Mouse (Mus musculus): ENCODE measurements at regions not wholly inside any gene's neighbourhood (a gene's known extent, or its start where the extent isn't known, plus 50 kb on each side); places are given as distances from the start of the nearest gene placed in this dataset.

DNA sequence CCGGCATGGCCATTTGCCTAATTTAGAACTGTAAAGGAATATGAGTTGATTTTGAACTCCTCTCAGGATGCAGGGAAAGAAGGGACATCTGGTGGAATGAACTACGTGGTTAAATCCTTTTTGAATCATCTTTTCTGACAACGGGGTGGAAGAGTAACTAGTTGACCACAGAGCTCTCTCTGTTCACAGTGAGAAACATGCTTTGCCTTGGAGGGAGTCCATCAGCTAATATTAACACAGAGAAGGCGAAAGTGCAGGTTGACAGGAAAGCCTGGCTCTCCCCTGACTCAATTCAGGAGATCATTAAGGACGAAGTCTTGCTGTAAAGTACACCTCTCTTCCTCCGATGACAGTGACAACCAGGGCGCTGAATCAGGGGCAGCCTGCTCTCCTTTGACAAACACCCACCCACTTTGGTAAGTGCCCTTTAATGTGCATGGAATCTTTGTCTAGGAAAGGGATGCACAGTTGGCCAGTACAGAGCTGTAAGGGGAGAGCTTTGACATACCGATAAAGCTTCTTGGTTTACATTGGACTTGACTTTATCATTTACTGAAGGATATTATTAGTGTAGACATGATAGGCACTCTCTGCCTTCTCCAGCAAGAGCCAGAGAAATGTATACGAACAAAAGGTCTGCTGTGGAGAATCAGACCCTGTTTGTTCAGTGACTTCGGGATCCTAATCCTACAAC lies 480.3 kb downstream of the Gm10295 start:
- Histone ChIP-seq H3K36me3 (no peaks in the 10 kb centered on the region), H3K9me3 (no peaks in the 10 kb centered on the region), H3K27me3 (ENCODE audit: insufficient read depth, poor library complexity, severe bottlenecking) (no peaks in the 10 kb centered on the region), H3K4me3 (no peak overlapping the region), H3K4me1 (replicated peaks) (0 out of 2 replicates have a peak, but pooled peaks cover 4% of the 10 kb centered on the region), H3K27ac (no peak overlapping the region)
- WGBS, result 75% methylated on average over 10 of the region's 10 CpGs
- no peak for DNase-seq (ENCODE audit: low spot score)

DNA sequence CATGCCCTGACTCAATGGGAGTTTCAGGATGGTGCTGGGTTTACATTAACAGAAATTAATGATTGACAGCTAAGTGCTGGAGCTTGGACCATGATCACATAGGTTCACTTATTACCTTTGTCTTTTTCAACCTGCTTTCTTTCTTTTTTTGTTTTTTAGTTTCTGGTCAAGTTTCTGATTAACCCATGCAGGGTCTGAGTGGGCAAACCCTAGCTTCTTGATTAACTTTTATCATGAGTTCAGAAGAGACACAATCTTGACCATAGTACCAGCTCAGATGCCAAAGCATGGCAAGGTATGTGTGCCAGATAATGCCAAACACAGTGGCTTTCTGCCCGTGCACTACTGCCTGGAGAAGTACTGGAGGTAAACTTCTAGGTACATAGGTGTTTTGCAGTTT lies 482.2 kb downstream of the Gm10295 start:
- 84% methylated on average over 1 of the region's 1 CpGs for whole genome bisulfite sequencing
- Histone ChIP-seq H3K4me1 (replicated peaks) (peaks cover 9% of the 10 kb centered on the region), H3K27ac (no peak overlapping the region), H3K27me3 (ENCODE audit: insufficient read depth, poor library complexity, severe bottlenecking) (no peaks in the 10 kb centered on the region), H3K36me3 (no peaks in the 10 kb centered on the region), H3K9me3 (no peaks in the 10 kb centered on the region), H3K4me3 (no peak overlapping the region)
- no peak for DNase-seq (ENCODE audit: low spot score)

DNA sequence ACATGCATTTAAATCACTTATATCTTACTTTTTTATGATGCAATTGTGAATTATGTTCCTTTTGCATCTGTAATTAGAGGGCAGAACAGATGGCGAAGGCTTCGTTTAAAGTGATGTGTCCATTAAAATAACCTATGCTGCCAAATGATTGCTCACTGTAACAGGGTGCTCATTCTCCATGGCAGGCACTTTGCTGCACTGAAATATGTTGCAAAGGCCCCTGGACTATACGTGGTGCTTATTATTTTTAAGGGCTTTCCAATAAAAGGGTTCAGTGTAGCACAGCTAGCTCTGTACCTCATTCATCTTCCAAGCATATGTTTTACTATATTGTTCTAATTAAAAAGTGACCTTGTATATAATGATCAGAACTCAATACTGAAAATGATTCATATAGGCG lies 491.3 kb downstream of the Gm10295 start:
- 89% methylated on average over 4 of the region's 4 CpGs for WGBS
- Histone ChIP-seq H3K4me1 (replicated peaks) (peaks cover 8% of the 10 kb centered on the region), H3K27me3 (ENCODE audit: insufficient read depth, poor library complexity, severe bottlenecking) (no peaks in the 10 kb centered on the region), H3K4me3 (no peak overlapping the region), H3K27ac (no peak overlapping the region), H3K9me3 (no peaks in the 10 kb centered on the region), H3K36me3 (no peaks in the 10 kb centered on the region)
- DNase-seq (ENCODE audit: low spot score), result no peak

DNA sequence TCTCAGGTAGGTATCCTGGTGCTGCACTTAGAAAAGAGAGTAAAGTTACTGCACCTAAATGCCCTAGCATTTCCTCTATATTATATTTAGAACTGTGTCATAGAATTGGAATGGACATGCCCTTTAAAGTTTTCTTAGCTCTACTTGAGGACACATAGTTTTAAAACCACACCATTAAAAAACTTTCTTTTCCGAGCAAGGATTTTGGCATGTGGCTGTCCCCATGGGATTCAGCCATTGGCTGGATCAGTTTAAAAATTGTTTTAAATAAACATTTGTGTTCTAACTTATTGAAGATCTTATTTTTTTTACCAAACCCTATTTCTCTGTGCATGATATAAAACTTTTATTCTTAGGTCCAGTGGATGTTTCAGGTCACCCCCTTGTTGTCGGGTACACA lies 484.2 kb upstream of the Nr2f2 start:
- Histone ChIP-seq H3K27me3 (ENCODE audit: insufficient read depth, poor library complexity, severe bottlenecking) (0 out of 2 replicates have a peak, but pooled peaks cover 5% of the 10 kb centered on the region), H3K9me3 (no peaks in the 10 kb centered on the region), H3K36me3 (no peaks in the 10 kb centered on the region), H3K27ac (no peak overlapping the region), H3K4me1 (replicated peaks) (peaks cover 29% of the 10 kb centered on the region), H3K4me3 (no peak overlapping the region)
- 80% methylated on average over 2 of the region's 2 CpGs for WGBS
- no peak for DNase-seq (ENCODE audit: low spot score)

DNA sequence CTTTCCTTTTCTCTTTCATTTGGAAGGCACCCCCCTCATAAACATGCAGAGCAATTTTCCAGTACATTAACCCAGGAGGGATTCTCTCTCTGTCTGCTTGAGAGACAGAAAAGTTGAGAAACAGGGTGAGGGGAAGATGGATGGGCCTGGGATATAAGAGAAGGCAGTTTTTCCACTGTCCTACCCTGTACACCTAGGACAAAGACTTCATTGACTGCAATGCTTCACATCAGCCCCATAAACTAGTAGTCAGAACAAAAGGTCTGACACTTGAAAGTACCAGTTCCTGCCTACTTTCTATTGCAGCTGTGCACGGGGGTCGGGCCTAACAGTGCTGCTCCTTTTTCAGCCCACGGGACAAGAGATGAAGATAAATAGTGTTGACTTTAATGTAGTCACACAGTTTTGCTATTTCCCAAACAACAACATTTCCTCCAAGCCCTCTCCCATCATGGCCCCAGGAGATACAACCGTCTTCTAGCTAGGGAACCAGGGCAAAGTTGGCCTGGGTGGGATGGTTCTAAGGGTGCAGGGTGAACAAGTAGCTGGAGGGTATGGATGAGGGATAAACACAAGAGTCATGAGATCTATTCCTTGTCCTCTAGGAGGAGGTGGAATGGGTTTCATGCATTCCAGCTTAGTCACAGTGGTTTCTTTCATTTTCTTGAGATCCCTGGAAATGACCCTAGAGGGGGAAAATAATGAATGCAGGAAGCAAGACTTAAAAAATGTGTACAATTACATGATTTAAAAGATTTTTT lies 481.7 kb upstream of the Nr2f2 start:
- WGBS, result 37% methylated on average over 4 of the region's 4 CpGs
- DNase-seq (ENCODE audit: low spot score), result peak; percentile 40
- Histone ChIP-seq H3K27me3 (ENCODE audit: insufficient read depth, poor library complexity, severe bottlenecking) (0 out of 2 replicates have a peak, but pooled peaks cover 5% of the 10 kb centered on the region), H3K9me3 (no peaks in the 10 kb centered on the region), H3K36me3 (no peaks in the 10 kb centered on the region), H3K27ac (0 out of 2 replicates have a peak overlapping the region, but pooled peaks have one; percentile 29), H3K4me3 (no peak overlapping the region), H3K4me1 (replicated peaks) (peaks cover 39% of the 10 kb centered on the region)

DNA sequence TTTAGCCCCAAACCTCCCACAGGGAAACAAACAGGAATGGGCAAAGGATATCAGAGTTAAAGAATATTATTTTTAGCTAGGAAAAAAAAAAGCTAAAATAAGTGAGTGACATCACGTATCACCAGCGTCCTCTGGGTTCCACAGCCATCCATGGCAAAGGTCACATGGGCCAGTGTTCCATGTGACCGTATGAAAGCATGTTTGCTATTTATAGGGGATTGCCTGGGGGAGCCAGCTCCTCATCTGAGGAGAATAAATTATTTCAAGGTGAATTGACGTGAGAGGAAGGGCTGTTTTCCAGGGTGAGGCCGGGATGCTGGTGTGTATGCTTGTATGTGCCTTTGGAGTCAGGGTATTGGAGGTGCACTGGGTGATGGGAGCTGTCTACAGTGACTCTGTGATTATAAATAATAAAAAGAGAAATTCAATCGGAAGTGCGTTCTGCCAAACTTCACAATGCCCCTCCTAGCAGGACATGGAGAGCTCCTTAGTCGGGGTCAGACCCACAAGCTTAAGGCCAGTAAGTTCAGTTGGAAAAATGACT lies 481.0 kb upstream of the Nr2f2 start:
- no peaks in the 10 kb centered on the region for H3K36me3 ChIP-seq
- peaks cover 39% of the 10 kb centered on the region for H3K4me1 ChIP-seq (replicated peaks)
- H3K9me3 ChIP-seq, result no peaks in the 10 kb centered on the region
- WGBS, result 41% methylated on average over 8 of the region's 8 CpGs
- no peak overlapping the region for H3K4me3 ChIP-seq
- 0 out of 2 replicates have a peak overlapping the region, but pooled peaks have one; percentile 29 for H3K27ac ChIP-seq
- DNase-seq (ENCODE audit: low spot score), result peak; percentile 15
- 0 out of 2 replicates have a peak, but pooled peaks cover 8% of the 10 kb centered on the region for H3K27me3 ChIP-seq (ENCODE audit: insufficient read depth, poor library complexity, severe bottlenecking)

DNA sequence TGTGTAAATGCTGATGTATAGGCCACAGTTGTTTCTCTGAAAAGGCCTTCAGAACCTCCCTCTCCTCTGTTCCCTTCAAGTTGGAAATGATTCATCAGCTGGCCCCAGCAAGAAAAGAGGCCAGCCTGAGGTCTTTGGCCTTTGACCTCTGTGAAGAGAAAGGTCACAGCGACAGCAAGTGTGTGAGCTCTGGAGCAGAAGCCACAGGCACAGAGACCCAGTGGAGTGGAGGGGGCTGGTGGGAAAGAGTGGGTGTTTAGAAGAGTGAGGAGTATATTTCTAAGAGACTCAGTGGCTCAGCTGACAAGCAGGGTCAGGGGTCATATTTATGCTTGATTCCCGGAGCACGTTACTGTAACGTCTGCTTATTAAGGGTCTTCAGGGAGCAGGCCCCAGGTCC lies 479.5 kb upstream of the Nr2f2 start:
- 0 out of 2 replicates have a peak, but pooled peaks cover 8% of the 10 kb centered on the region for H3K27me3 ChIP-seq (ENCODE audit: insufficient read depth, poor library complexity, severe bottlenecking)
- H3K27ac ChIP-seq, result peak overlapping the region; percentile 36; the same call in 1 of the 2 replicates
- H3K36me3 ChIP-seq, result no peaks in the 10 kb centered on the region
- peak; percentile 91 for DNase-seq (ENCODE audit: low spot score)
- H3K4me1 ChIP-seq (replicated peaks), result peaks cover 39% of the 10 kb centered on the region
- 3% methylated on average over 4 of the region's 4 CpGs for WGBS
- H3K4me3 ChIP-seq, result no peak overlapping the region
- no peaks in the 10 kb centered on the region for H3K9me3 ChIP-seq

DNA sequence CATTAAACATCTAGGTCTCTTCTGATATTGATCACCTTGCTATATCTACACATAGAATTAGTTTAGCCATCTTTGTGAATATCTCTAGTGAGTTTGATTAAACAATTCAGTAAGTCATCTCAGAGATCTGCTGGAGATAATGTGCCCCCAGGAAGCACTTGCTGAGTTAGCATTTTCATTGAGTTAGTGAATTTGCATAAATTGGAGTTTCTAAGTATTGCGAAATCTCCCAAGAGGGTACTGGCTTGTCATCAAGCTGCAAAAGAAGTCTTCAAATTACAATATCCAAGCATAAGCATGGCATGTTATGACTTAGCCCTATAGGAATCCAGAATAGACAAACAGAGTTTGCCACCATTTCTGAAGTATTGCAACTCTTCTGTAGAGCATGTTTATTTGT lies 473.6 kb upstream of the Nr2f2 start:
- no peak overlapping the region for H3K27ac ChIP-seq
- H3K9me3 ChIP-seq, result no peaks in the 10 kb centered on the region
- 90% methylated on average over 1 of the region's 1 CpGs for WGBS

DNA sequence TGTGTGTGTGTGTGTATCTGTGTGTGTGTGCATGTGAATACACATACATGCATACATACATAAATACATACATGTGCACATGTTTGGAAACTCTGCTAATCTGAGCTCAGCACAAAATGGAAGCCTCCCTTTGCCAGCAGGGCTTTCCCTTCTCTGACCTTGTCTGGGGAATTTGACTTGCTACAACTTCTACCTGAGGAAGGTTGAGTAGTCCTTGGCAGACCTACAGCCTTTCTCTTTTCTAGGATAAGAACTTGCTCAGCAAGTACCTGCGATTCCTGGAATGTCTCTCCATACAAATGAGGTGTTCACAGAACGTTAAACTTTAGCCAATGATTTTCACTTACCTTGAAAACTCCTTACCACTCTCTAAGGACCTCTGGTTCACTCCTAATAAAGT lies 472.7 kb upstream of the Nr2f2 start:
- H3K4me1 ChIP-seq (replicated peaks), result no peaks in the 10 kb centered on the region; the same call in 1 of the 2 replicates
- no peak overlapping the region for H3K27ac ChIP-seq
- no peak for DNase-seq (ENCODE audit: low spot score)
- WGBS, result 90% methylated on average over 2 of the region's 2 CpGs
- H3K27me3 ChIP-seq (ENCODE audit: insufficient read depth, poor library complexity, severe bottlenecking), result peaks cover 3% of the 10 kb centered on the region; the same call in 1 of the 2 replicates
- H3K36me3 ChIP-seq, result no peaks in the 10 kb centered on the region
- no peaks in the 10 kb centered on the region for H3K9me3 ChIP-seq
- H3K4me3 ChIP-seq, result no peak overlapping the region

More for the DNA sequence above, 473.6 kb upstream of the Nr2f2 start:
- H3K4me1 ChIP-seq (replicated peaks), result peaks cover 4% of the 10 kb centered on the region
- H3K27me3 ChIP-seq (ENCODE audit: insufficient read depth, poor library complexity, severe bottlenecking), result peaks cover 3% of the 10 kb centered on the region; the same call in 1 of the 2 replicates
- no peak for DNase-seq (ENCODE audit: low spot score)
- H3K36me3 ChIP-seq, result no peaks in the 10 kb centered on the region
- H3K4me3 ChIP-seq, result no peak overlapping the region

DNA sequence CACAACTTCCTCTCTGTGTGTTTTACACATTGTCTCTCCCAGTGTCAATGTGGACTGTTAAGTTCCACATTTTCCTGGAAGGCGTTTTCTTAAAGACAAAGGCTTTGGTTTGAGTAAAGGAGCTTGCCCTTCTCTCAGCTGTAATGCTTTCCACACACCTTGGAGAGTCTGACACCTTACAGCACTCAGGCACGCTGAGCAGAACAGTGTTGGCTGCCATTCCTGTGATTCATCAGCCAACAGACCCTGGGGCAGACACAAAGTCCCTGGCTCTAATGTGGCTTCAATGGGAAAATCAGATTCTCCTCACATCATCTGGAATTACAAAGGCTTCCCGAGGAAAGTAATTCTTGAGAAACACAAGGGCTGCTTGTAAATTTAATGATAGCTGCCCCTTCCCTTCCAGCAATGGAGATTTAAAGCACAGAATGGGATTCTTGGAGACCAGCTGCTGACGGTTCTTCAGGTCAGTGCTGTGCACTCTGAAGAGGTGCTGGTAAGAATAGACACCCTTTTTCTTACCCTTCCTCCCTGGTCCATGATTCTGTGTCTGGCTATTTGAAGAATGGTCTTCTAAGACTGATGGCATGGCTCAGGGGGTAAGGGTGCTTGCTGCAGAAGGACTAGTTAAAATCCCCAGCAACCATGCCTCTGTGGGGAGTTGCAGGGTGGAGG lies 468.4 kb upstream of the Nr2f2 start:
- 64% methylated on average over 4 of the region's 4 CpGs for WGBS
- no peaks in the 10 kb centered on the region for H3K9me3 ChIP-seq
- H3K4me1 ChIP-seq (replicated peaks), result no peaks in the 10 kb centered on the region; the same call in 1 of the 2 replicates
- no peak for DNase-seq (ENCODE audit: low spot score)
- no peaks in the 10 kb centered on the region; the same call in 1 of the 2 replicates for H3K27me3 ChIP-seq (ENCODE audit: insufficient read depth, poor library complexity, severe bottlenecking)
- no peak overlapping the region; the same call in 1 of the 2 replicates for H3K27ac ChIP-seq
- H3K4me3 ChIP-seq, result no peak overlapping the region
- no peaks in the 10 kb centered on the region for H3K36me3 ChIP-seq

DNA sequence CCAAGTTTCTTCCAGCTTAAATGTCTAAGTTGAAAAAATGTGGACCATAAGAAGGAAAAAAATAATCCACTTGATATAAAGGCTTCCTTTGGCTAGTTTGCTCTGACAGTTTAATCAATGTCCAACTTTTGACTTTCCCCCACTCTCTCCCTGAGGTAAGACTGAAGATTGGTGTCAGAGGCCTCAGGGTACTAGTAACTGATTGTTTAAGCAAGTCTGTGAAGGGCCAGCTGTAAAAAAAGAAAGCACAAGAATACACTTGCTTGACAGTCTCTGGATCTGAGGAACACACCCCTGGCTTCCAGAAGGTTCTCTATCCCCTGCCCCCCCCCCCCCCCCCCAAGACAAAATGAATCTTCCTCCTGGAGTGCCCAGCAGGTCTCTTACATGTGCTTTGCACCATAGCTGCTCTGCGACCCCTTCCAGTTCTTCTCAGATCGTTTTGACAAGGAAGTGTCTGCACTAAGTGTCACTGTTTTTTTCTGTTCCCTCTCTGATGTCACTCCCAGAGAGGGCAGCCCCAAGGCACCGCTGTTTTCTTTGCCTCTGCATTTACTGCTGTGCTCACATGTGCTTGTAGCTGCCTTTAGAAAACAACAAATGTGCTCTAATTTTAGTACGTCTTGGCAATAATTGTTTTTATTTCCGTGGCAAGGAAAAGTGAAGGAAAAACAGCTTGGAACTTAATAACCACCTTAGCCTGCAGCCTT lies 462.1 kb upstream of the Nr2f2 start:
- Histone ChIP-seq H3K4me3 (no peak overlapping the region), H3K27ac (no peak overlapping the region), H3K27me3 (ENCODE audit: insufficient read depth, poor library complexity, severe bottlenecking) (no peaks in the 10 kb centered on the region), H3K4me1 (replicated peaks) (peaks cover 4% of the 10 kb centered on the region), H3K36me3 (no peaks in the 10 kb centered on the region), H3K9me3 (no peaks in the 10 kb centered on the region)
- no peak for DNase-seq (ENCODE audit: low spot score)
- 52% methylated on average over 5 of the region's 5 CpGs for WGBS

DNA sequence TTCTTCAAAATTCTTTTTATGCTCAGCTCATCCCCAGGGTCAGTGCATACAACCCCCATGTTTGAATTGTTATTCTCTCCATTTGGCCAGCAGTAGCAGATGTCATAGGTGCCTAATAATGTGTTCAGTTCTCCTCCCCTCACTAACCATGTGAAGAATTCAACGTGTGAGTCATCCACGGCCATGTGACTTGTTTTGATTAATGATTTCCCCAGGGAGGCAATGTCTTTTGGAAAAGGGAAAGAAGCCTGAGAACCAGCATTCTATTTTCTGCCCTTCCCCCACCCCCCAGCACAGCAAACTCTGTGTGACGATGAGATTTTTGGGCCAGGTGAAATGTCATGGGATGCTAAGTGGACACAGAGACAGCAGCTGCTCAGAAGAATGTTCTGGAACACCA lies 459.5 kb upstream of the Nr2f2 start:
- 51% methylated on average over 3 of the region's 3 CpGs for WGBS
- no peak overlapping the region for H3K27ac ChIP-seq
- no peaks in the 10 kb centered on the region for H3K9me3 ChIP-seq
- no peaks in the 10 kb centered on the region for H3K27me3 ChIP-seq (ENCODE audit: insufficient read depth, poor library complexity, severe bottlenecking)
- H3K4me1 ChIP-seq (replicated peaks), result peaks cover 14% of the 10 kb centered on the region
- H3K36me3 ChIP-seq, result no peaks in the 10 kb centered on the region
- H3K4me3 ChIP-seq, result no peak overlapping the region
- no peak for DNase-seq (ENCODE audit: low spot score)
